9 mouse cellular contexts compared by ENCODE assay signal in genomic region chr10:100159843-100160531, GRCm38 (mm10).
DNase-seq lines count a peak whose midpoint lies in the region; ATAC-seq and TF ChIP-seq lines count a peak whose summit lies in the region.
"Had no signal": no experiment of that assay in that cellular context is flagged by ENCODE, and none has a peak within 500 bp of the region (broad histone marks: within the 10 kb centered on the region; RNA-seq: fewer than 3 reads in every experiment).

No protein-coding gene starts in this region.

- no peaks in the 10 kb centered on the region for H3K27me3 ChIP-seq in spleen, adult 2 months (ENCODE audit: control insufficient read depth, insufficient read depth, low read length)
- H3K27me3 ChIP-seq in liver, embryonic 11.5 days (replicated peaks; ENCODE audit: control insufficient read depth, insufficient read depth, low read length) = no peaks in the 10 kb centered on the region
- H3K27me3 ChIP-seq in stomach, embryonic 16.5 days (ENCODE audit: control insufficient read depth, insufficient read depth, low read length) = no peaks in the 10 kb centered on the region

- no peak overlapping the region for H3K9ac ChIP-seq in liver, embryonic 11.5 days (ENCODE audit: low read depth, low read length)
- peak overlapping the region; percentile 18; the same call in 1 of the 2 replicates for H3K9ac ChIP-seq in stomach, embryonic 16.5 days (ENCODE audit: low read length)

- intact Hi-C loops in heart, postnatal 10 days (cut with DNase I) = loop anchor here (5.0 to 10.0 kb wide), 3 partner anchors 123 to 405 kb away; partner anchors contain the start of gene Csl

- no peaks in the 10 kb centered on the region for H3K9me3 ChIP-seq in liver, embryonic 11.5 days (ENCODE audit: control insufficient read depth, low read length)
- H3K9me3 ChIP-seq in stomach, embryonic 16.5 days (replicated peaks; ENCODE audit: control insufficient read depth, low read length) = no peaks in the 10 kb centered on the region

- TF ChIP-seq POLR2A in spleen, adult 2 months (IDR thresholded peaks at IDR 0.05; ENCODE audit: low read depth, low read length) = no peak

- 10% methylated on average over 14 of the region's 14 CpGs for WGBS in spleen, adult 2 months
- WGBS in liver, embryonic 11.5 days = 44% methylated on average over 14 of the region's 14 CpGs
- WGBS in stomach, embryonic 16.5 days = 55% methylated on average over 14 of the region's 14 CpGs

- H3K4me3 ChIP-seq in spleen, adult 2 months (ENCODE audit: extremely low read depth, insufficient read depth, insufficient read length) = peak overlapping the region; percentile 28; the same call in 1 of the 2 replicates
- no peak overlapping the region for H3K4me3 ChIP-seq in liver, embryonic 11.5 days (ENCODE audit: low read depth, low read length)
- H3K4me3 ChIP-seq in stomach, embryonic 16.5 days (replicated peaks; ENCODE audit: low read length) = no peak overlapping the region

- H3K4me1 ChIP-seq in spleen, adult 2 months (ENCODE audit: control insufficient read depth, insufficient read depth, insufficient read length) = peaks cover 5% of the 10 kb centered on the region; the same call in 1 of the 2 replicates
- H3K4me1 ChIP-seq in liver, embryonic 11.5 days (replicated peaks; ENCODE audit: control insufficient read depth, insufficient read depth, low read length) = no peaks in the 10 kb centered on the region
- peaks cover 6% of the 10 kb centered on the region; the same call in 1 of the 2 replicates for H3K4me1 ChIP-seq in stomach, embryonic 16.5 days (ENCODE audit: control insufficient read depth, insufficient read depth, low read length)

- peak overlapping the region; percentile 24; the same call in 1 of the 2 replicates for H3K27ac ChIP-seq in spleen, adult 2 months (ENCODE audit: insufficient read depth, low read length)
- H3K27ac ChIP-seq in liver, embryonic 11.5 days (ENCODE audit: low read depth, low read length) = no peak overlapping the region
- H3K27ac ChIP-seq in stomach, embryonic 16.5 days (ENCODE audit: low read length) = peak overlapping the region; percentile 62

- no peak for TF ChIP-seq CTCF in spleen, adult 2 months (IDR thresholded peaks at IDR 0.05; ENCODE audit: extremely low read depth, insufficient read depth, insufficient read length, insufficient replicate concordance)

- peak overlapping the region; percentile 17; the same call in 1 of the 2 replicates for H3K4me2 ChIP-seq in liver, embryonic 11.5 days
- H3K4me2 ChIP-seq in stomach, embryonic 16.5 days (ENCODE audit: low read depth, low read length) = peak overlapping the region; percentile 20

- no peak for DNase-seq in spleen, adult 2 months (ENCODE audit: low read depth in 1 of 2, low spot score in 2 of 2)
- no peak for DNase-seq in spleen, postnatal 14 days (ENCODE audit: low spot score in 2 of 2)
- peak; percentile 51 to 61 for DNase-seq in heart, postnatal 10 days
- DNase-seq in liver, embryonic 11.5 days (ENCODE audit: low spot score) = no peak
- no peak for DNase-seq in adrenal gland, adult 8-10 months
- DNase-seq: gastrocnemius, postnatal 10 days had no signal

- H3K36me3 ChIP-seq in spleen, adult 2 months (ENCODE audit: control insufficient read depth, insufficient read depth, low read length) = no peaks in the 10 kb centered on the region
- no peaks in the 10 kb centered on the region for H3K36me3 ChIP-seq in liver, embryonic 11.5 days (ENCODE audit: control insufficient read depth, insufficient read depth, low read length)
- no peaks in the 10 kb centered on the region for H3K36me3 ChIP-seq in stomach, embryonic 16.5 days (ENCODE audit: control insufficient read depth, insufficient read depth, low read length)

- peak; percentile 29; the same call in 1 of the 2 replicates for ATAC-seq in liver, embryonic 11.5 days (replicated peaks; ENCODE audit: low FRiP score)
- peak; percentile 75; the same call in 1 of the 2 replicates for ATAC-seq in stomach, embryonic 16.5 days (ENCODE audit: insufficient read depth, low FRiP score)
- ATAC-seq in erythroblast, adult 5-6 weeks (replicated peaks; ENCODE audit: low FRiP score, poor library complexity, severe bottlenecking) = no peak
- ATAC-seq in CD4-positive, CD25-positive, alpha-beta regulatory T cell, adult 4 months = no peak

Comparison
In these comparisons a context has a peak if more than half of its experiments do, and no peak if none do; other contexts are left out.
1. DNase-seq: peak in heart, postnatal 10 days (2 of 2); none in spleen, adult 2 months (0 of 2), spleen, postnatal 14 days (0 of 2), liver, embryonic 11.5 days (single experiment) and adrenal gland, adult 8-10 months (single experiment).
2. ATAC-seq: peak in liver, embryonic 11.5 days (single experiment) and stomach, embryonic 16.5 days (single experiment); none in erythroblast, adult 5-6 weeks (single experiment) and CD4-positive, CD25-positive, alpha-beta regulatory T cell, adult 4 months (single experiment).